Mouse (Mus musculus) B cell, adult 62 days (primary cell): Measurements from ENCODE around the gene Prpf40a. TPM values are rescaled to one million over a fixed set of nuclear protein-coding genes. Genes with fewer than 3 reads are reported as not detected.

Experiments
- total RNA-seq: library from RNA; stranded (reverse); gene quantifications from 4 replicates; pipeline ENCODE4 v1.2.4, GENCODE M21; 2023

Prpf40a gene
- total RNA-seq, result 75.0 to 89.9 TPM (median 80.8 TPM) in 4 replicates

GRCm38 (mm10) chr2:53190684-53191511 is at the start of gene Prpf40a:
Gene Prpf40a, minus strand, starts transcription at chr2:53191284.

GRCm38 (mm10) chr2:53191523-53192220 is 588 bp upstream of the Prpf40a start, which contains the start of gene Arl6ip6:
Gene Arl6ip6, plus strand, starts transcription at chr2:53191726.

Other genes starting within 250 kb of the Prpf40a start
- 18.5 to 33.8 TPM (median 23.6 TPM) in 4 replicates for gene Arl6ip6, start 442 bp upstream of the Prpf40a start, total RNA-seq